Mouse (Mus musculus) thymus, postnatal 36 days (tissue): ENCODE data around the gene Card6.
"Not testable (repeated sequence)": the region's sequence is repeated elsewhere in the genome, so short reads cannot be mapped to it uniquely, and the experiment has no call there.

ENCODE experiments used
- DNase-seq, 2 experiments: peaks; one replicate each; pipeline ENCODE4 v3.0.0; 2022; ENCODE audit warnings: mixed read lengths in 2 of 2

Card6 gene

DNA sequence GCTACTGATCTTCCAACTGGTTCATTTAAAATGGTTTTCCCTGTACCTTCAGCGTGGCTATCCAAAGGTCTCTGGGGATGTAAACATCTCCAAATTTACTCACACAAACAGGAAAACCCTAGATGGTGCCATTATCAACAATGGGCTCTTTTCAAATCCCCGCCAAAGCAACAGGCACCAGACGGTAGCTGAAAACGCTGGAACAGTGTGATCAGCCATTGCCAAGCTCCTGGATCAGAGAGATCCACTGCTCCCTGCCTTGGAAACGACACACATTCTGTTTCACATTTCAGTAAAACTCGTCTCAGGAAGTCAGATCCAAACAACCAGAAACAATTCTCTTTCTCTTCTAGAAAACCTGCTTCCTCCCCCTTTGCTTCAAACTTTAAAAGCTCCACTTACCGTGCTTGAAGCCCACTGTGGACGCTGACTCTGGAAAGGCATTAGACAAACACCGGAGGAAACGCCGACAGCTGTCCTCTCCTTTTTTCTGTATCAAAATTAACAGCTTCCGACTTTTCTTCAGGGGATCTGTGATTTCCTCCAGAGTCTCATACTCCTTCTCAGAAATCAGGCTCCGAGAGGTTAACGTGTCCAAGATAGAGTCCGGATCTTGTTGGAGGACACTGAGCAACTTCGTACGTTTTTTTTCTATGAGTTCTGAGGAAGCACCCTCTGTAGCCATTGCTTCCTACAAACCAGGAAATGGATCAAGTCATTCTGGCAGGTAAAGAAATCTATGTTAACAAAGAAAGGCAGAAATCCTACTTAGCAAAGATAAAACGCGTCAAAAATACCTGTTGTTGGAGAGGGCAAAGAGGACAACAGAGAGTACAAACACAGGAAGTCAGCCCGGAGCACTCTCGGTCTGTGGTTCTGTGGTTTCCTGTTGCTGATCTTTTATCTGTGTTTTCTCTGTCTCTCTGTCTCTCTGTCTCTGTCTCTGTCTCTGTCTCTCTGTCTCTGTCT, at the start of gene Card6:
Gene Card6 (minus strand): TSS at position 854 of the 969 bp plus-strand sequence.
- DNase-seq: peak; percentile 61 to 70

DNA sequence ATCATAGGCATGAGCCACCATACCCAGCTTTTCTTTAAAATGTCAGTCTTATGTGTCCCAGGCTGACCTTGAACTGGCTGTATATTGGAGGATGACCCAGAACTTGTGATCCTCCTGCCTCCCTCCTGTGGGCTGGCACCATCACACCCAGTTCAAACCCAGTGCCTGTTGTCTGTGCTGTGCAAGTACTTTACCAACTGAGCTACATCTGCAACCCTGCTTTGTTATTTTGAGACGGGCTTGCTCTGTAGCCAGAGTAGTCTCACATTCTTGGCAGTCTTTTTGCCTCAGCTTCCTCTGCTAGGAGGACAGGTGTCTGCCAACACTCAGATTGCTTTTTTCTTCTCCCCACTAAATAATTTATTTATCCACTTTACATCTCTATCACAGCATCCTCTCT, 49.0 kb upstream of the Card6 start:
- DNase-seq: no peak

GRCm38 (mm10) chr15:5156355-5156754, 48.0 kb upstream of the Card6 start:
- no peak for DNase-seq

- DNase-seq: no peak
These were observed 46.8 kb upstream of the Card6 start for GRCm38 (mm10) chr15:5155093-5155492.

GRCm38 (mm10) chr15:5154621-5155020, 46.3 kb upstream of the Card6 start:
- no peak for DNase-seq

DNA sequence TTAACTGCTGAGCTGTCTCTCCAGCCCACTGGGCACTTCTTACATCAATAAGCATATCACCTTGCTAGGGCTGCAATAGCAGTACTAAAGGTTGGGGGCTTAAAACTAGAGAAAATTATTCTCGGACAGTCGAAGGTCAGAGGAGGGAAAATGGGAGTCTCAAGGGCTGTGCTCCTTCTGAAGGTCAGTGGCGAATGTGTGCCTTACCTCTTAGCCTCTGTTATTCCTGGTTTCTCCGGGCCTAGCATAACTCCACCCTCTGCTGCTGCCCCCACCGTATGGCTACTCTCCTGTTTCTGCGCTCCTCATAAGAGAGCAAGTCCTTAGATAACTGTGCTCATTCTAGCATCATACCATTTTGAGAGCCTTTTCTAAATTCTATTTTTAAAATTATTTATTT, 43.8 kb upstream of the Card6 start:
- DNase-seq: no peak

- no peak for DNase-seq
These were observed 40.8 kb upstream of the Card6 start for GRCm38 (mm10) chr15:5149187-5149586.

- no peak for DNase-seq
These were observed 37.0 kb upstream of the Card6 start for GRCm38 (mm10) chr15:5145196-5145945.

- DNase-seq: peak in 1 of 2 experiments; percentile 73
These were observed 35.9 kb upstream of the Card6 start for GRCm38 (mm10) chr15:5144021-5144778.

- peak; percentile 63 to 75 for DNase-seq
These were observed 35.2 kb upstream of the Card6 start, which contains the start of gene Prkaa1 for GRCm38 (mm10) chr15:5143361-5144020. TSS of gene Prkaa1 (plus strand) at chr15:5143861.

DNA sequence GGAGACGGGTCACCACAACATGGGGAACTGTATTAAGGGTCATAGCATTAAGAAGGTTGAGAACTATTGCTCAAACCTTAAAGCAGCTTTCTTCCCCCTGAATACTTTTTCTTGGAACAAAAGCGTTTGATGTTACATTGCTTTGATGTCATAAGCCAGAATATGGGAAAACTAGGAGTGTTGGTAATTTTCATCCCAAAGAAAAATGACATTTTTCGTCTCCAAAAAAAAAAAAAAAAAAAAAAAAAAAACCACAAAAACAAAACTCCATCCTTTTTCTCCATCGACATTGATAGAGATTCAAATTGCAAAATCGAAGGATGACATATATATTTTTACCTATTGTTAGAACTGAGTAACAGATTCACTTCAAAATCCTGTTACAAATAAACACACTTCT, 34.4 kb upstream of the Card6 start:
- no peak for DNase-seq

DNA sequence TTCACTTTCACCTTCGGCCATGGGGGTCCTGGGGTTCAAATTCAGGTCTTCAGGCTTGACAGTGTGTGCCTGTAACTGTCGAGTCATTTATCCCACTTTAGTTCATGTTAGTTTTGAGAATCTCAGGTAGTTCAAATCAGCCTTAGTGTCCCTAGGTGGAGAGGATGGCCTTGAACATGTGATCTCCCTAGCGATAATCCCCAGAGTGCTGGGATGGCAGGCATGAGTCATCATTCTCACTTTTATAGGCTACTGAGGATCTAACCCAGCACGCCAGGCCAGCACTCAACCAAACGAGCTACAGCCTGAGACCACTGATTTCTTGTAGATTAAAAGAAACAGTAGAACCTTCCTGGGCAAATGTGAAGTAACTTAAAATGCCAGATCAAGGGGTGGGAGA, 33.7 kb upstream of the Card6 start:
- DNase-seq: no peak

DNA sequence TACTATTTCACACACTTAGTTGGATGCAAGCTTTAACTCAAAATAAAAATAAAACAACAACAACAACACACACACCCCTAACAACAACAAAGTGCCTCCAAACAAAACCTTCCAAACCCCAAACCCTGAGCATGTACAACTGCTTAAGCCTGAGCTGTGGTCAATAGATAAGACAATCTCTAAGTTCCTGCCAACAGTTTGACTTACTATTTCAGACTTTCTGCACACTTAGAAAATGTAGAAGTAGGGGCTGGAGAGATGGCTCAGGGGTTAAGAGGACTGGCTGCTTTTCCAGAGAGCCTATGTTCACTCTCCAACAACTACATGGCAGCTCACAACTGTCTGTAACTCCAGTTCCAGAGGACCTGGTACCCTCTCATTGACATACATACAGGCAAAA, 32.0 kb upstream of the Card6 start:
- DNase-seq: no peak

DNA sequence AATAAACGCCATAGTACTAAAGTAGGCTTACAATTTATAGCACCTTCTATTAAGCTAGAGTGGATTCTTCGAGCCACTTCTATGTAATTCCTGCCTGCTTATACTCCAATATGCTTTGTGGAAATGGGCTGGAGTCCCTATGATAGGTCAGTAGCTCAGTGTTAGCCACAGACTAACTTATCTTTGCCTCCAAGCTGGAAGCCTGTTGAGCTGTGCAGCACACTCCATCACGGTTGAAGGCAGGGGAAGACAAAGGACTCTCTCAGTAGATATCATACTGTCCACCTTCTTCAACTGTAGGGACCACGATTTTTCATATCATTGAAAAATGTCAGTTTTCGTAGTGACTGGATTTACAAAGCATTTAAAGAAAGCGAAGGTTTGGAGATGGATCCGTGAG, 31.5 kb upstream of the Card6 start:
- no peak for DNase-seq

DNA sequence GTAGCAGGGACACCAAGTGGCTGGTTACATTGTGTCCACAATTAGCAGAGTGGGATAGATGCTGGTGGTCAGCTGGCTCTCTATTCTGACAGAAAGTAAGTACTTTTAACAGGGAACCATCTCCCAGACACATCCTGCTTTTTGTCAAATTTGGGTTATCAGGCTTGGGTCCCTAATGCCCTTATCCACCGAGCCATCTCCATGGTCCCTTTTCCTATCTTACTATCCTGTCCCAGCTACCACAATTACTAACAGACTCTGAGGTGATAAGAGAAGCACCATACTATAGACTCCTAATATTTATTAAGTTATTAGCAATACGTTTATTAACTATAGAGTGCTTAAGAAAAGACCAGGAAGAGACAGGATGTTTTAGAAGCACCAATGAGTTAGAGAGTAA, 31.0 kb upstream of the Card6 start:
- no peak for DNase-seq

DNA sequence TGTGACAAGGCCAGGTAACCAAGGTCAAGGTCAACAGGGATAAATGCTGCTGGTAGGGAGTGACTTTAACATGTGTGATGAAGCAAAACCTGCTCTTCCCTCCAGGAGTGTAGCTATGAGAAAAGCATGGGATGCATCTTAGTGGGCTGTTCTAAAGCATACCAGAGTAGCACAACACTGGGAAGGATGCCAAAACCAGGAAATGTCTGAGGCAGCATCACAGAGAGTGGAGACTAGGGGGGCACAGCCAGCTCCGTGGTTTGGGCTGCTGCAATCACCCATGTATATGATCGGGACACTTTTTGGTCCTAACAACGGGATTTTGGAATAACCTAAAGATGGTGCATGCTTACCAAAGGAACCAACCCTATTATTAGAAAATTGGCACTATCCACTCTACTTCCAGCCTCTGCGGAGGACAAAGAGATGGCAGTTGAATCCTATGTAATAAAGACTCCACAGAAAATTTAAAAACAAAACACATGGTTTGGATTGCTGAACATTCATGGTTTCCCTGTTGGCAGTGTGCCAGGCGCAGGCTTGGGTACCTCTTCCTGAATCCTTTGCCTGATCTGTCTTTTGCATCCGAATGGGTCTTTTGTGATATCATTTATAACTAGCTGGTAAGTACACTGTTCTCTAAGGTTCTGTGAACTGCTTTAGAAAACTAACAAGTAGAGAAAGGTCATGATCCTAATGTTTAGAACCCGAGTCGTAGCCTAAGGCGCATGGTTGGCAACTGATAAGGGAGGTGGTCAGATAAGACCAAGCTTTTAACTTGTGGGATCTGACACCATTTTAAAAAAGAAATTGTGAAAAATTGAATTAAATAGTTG, 29.9 kb upstream of the Card6 start:
- DNase-seq: no peak

- no peak for DNase-seq
These were observed 26.7 kb upstream of the Card6 start for GRCm38 (mm10) chr15:5134945-5135483.

DNA sequence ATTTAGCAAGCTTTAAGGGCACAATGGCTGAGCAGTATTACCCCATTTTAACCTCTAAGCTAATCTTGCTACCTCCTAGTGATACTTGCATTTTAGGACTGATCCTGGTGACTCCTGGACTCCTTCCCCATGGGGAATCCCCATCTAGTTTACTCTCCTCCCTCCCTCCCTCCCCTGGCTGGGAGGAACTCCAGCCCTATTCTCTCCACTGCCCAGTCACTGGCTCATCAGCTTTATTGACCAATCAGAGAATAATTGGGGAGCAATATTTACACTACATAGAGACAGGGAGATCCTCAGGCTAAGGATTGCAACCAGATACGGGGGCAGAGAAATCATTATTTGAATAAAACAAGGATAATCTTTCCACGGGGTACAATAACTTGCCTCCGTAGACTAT, 25.8 kb upstream of the Card6 start:
- no peak for DNase-seq

DNA sequence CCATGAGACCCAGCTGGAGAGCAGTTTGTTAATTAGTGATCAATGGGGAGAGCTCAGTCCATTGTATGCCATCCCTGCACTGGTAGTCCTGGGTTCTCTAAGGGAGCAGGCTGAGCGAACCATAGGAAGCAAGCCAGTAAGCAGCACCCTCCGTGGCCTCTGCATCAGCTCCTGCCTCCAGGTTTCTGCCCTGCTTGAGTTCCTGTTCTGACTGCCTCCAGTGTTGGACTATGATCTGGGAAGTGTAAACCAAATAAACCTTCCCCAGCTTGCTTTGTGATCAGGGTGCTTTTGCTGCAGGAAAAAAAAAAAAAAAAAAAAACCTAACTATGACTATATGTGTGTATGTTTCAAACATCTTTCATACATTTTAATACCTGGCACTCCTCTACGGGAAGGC, 25.0 kb upstream of the Card6 start:
- no peak for DNase-seq

GRCm38 (mm10) chr15:5130887-5131668, 22.7 kb upstream of the Card6 start:
- not testable (repeated sequence) for DNase-seq
